Mouse (Mus musculus) ovary, postnatal 10 days (tissue): ENCODE data around the gene Hbp1.

Experiments
- DNase-seq: peaks from one replicate; pipeline ENCODE4 v3.0.0; 2022; ENCODE audit warnings: low spot score

Gene Hbp1

DNA sequence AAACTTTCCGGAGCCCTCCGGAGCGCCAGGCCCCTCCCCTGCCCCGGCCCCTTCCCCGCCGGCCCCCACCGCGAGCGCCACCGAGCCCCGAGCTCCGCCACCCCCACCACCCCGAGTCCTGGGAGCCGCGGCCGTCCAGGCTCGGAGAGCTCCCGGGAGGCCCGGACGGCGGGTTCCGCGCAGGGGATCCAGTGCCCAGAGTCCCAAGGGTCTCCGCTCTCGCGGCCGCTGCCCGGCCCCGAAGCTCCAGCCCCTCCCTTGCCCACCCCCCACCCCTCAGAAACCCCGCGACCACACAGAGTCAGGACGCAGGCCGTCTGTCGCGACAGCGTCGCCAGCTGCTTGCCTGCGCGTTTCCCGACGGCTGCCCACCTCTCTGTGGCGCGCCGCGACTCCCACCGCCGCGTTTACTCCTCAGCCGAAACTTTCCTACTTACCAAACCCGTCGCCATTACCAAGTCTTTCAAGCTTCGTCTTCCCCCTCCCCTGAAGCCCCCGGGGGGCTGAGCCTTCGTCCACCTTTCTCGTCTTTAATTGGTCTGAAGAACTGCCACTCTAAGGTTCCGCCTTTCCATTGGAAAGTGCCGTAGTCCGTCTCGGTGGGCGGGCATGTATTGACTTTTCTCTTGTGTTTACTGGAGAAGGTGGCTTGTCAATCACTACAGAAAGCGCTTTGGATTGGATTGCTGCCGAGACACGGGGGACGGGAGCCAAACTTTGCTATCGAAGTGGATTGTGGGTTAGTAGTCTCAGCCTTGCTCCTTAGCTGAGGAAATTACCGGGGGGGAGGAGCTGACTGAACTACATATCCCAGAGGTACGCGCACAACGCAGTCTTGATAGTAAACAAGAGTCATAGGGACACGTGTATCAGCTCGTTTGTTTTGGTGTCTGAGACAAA lies at the start of gene Hbp1:
Hbp1 (minus strand) TSS at position 777 of the 900 bp plus-strand sequence.
- peak; percentile 97 for DNase-seq

- no peak for DNase-seq
These were observed 48.4 kb upstream of the Hbp1 start for GRCm38 (mm10) chr12:31998706-31999105.

- no peak for DNase-seq
These were observed 47.1 kb upstream of the Hbp1 start for GRCm38 (mm10) chr12:31997328-31997878.

DNA sequence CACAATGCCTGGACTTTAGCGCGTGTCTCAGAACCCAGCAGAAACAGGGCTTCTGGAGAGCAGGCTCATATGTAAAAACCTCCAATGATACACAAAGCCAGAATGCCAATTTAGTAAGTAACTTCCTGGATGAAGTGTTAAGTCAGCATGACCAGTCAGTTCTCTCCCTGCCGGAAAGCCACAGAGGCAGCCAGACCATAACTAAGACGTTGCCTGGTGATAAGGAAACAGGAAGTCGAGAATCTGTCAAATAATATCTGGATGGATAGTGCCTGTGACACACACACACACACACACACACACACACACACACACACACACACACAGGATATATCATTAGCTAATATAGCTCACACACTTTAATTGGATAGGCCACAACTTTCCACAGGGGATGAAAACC lies 46.5 kb upstream of the Hbp1 start:
- no peak for DNase-seq

- no peak for DNase-seq
These were observed 40.2 kb upstream of the Hbp1 start for GRCm38 (mm10) chr12:31990575-31990974.

GRCm38 (mm10) chr12:31989726-31990125 lies 39.4 kb upstream of the Hbp1 start:
- DNase-seq: no peak

DNA sequence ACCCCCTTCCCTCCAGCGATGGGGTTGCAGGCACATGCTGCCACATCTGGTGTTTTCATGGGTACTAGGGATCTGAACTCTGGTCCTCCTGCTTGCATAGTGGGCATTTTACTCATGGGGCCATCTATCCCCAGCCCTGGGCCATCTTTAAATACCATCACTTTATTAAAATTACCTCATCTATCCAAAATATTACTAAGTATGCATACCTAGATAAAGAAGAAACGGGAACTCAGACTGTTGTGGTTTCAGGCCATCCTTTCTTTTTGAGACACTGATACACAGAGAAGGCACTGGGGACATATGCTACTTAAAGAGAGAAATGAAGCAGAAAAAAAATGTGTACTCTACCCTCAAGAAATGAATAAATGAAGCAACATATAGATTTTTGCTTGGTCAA lies 36.1 kb upstream of the Hbp1 start:
- DNase-seq: no peak

DNA sequence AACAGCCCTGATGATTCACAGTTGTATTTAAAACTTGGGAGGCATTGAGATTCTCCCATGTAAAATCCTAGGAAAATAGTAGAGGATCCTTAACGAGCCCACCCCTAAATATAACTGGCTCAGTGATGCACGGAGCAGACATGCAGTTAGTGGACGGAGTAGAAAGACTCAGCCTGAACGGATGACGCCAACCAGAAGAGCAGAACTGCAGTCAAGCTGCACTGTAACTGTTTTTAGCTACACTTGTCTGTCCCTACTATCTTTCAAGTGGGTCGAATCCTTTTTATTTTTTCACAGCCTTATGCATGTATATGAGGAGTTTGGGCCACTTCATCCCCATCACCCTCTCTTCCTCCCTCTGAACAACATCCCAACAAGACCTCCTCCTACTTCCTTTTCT lies 35.4 kb upstream of the Hbp1 start:
- DNase-seq: no peak

DNA sequence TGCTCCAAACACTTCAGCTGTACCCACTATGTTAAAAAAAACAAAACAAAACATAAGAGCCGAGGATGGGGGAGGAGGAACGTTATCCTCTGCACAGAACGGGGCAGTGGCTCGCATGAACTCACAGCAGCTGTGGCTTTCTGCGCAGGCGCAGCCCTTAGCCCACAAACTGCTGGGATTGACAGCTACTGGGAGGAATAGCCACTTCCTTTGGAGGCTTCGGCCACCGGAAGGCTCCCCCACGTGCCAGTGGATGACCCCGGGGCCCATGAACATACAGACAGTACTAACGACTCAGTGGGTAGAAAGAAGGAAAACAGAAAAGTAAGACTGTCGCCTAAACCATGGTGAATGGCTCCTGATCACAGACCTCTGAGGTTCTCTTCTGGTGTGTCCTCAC lies 34.3 kb upstream of the Hbp1 start:
- DNase-seq: no peak

- DNase-seq: no peak
These were observed 33.9 kb upstream of the Hbp1 start for GRCm38 (mm10) chr12:31984206-31984605.

DNA sequence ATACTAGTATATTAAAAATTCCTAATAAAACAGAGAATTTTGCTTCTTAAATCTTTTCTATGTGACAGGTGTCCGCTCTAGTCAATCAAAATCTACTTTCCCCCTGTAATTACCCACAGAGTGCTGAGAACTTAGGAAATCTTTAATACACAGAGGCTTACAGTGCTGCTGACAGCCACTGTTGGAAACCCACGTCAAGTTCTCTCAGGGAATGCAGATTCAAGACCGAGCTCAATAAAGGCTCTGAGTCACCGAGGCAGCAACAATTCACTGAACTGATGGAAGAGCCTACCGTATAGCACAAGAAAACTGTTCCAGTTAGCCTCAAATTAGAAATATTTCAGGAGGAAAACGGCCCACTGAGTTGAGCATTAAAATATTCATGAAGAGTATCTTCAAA lies 33.4 kb upstream of the Hbp1 start:
- no peak for DNase-seq

- no peak for DNase-seq
These were observed 32.9 kb upstream of the Hbp1 start for GRCm38 (mm10) chr12:31983238-31983637.

GRCm38 (mm10) chr12:31977613-31978195 lies 27.4 kb upstream of the Hbp1 start:
- no peak for DNase-seq

DNA sequence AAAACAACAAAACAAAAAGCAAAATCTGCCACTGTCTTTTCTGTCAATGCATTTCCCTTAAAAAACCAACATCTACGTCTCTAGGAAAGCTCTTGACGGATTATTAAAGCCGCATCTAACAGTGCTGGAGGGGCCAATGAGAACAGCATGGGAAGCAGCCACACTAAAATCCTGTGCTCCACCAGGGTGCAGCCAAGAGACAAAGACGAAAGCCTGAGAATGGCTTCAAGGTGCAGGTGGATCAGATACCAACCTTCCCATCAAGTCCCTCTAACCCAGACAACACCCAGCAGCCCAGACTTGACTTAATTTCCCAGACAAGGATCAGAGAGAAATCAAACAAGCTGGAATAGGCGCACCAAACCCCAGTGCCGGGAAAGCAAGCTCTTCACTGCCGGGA lies 26.2 kb upstream of the Hbp1 start:
- DNase-seq: no peak

DNA sequence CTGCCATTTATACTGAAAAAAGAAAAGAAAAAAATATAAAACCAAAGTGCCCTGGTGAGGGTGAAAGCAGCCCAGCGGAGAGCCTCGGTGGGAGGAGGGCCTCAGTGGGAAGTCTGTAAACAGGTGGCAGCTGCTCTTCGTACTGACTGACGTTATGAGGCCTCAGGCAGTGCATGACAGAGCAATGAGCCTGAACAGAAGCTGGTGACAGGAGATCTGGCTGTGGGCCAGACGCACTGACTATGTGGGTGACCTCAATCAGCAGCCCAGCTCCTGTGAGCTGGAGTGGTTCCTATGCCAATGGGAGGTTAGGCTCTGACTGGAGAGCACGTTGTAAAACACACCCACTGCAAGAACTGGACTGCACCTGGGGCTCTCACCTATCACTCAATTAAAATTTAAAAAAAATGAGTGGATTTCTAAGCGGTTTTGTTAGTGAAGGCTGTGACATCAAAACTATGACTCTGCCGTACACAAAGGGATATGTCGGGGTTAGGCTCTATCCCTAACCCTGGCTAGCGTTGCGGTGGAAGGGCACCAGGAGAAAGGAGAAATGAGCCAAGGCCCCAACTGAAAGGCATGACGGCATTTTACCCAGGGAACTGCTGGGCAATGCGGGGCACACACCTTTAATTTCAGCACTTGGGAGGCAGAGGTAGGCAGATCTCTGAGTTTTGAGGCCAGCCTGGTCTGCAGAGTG lies 23.3 kb upstream of the Hbp1 start:
- no peak for DNase-seq

DNA sequence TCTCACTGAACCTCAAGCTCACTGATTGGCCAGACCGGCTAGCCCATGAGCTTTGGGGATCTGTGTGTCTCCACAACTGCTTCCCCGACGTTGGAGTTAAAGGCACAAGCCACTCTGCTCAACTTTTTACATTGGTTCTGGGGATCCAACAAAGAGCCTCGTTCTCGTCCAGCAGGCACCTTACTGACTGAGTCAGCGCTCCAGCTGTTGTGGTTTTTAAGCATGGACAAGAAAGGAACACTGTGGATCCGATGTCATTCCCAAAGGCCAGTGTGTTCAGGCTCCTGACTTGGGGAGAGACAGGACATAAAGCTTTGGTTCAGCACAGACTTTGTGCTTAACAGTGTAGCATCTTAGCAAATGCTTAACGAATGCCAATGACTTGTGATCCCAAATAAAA lies 21.2 kb upstream of the Hbp1 start:
- DNase-seq: no peak

GRCm38 (mm10) chr12:31969111-31969510 lies 18.8 kb upstream of the Hbp1 start:
- no peak for DNase-seq

DNA sequence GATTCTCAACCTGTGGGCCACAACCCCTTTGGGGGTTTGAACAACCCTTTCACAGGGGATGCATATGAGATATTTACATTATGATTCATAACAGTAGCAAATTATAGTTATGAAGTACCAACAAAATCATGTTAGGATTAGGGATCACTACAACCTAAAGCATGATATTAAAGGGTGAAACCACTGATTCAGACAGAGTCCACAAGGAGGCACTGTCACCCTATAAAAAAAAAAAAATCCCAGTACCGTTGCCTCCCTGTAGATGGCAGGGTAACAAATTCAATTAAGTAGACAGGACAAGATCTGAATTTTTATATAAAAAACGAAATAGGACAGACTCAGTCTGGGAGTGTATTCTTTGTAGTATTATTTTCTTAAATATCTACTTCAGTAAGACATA lies 17.2 kb upstream of the Hbp1 start:
- no peak for DNase-seq

- DNase-seq: no peak
These were observed 16.1 kb upstream of the Hbp1 start for GRCm38 (mm10) chr12:31966405-31966804.

DNA sequence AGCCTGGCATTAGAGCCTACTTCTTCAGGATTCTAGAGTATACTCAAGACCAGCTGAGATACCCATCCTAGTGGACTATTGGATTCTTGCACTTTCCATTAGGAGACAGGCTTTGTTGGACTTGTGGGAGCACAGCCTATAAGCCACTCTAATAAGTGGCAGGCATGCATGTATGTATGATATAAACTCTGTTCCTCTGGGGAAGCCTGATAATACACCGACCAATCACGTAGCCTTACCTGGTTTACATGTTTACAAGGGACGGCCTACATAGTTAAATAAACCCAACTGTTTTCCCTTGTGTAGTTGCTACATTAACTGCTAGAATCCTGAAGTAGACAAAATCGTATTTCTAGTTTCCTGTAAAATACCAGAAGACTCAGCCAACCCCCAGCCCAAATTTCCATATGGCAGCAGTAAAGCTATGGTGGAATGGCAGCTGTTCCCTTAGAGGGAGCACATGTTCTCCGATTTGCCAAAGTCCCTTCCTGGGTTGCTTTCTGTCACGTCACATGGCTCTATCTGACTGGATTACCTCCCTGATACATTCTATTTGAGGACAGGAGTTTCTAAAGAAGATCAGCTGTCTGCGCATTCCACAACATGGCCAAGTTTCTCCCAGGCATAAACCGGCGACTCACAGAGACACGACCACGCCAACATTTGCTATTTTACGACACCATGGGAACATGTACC lies 15.3 kb upstream of the Hbp1 start:
- DNase-seq: no peak

- no peak for DNase-seq
These were observed 13.7 kb upstream of the Hbp1 start for GRCm38 (mm10) chr12:31964074-31964473.

GRCm38 (mm10) chr12:31955843-31956242 lies 5.5 kb upstream of the Hbp1 start:
- DNase-seq: no peak
